Mouse (Mus musculus) megakaryocyte progenitor cell, adult 5-6 weeks (primary cell): ENCODE data around the gene Tcf19. TPM values are rescaled to one million over a fixed set of nuclear protein-coding genes. Genes with fewer than 3 reads are reported as not detected.
"Not testable (repeated sequence)": the region's sequence is repeated elsewhere in the genome, so short reads cannot be mapped to it uniquely, and the experiment has no call there.

Source experiments
- ATAC-seq: replicated peaks from 2 replicates; pipeline ENCODE4 v1.8.0; 2016; ENCODE audit warnings: mild to moderate bottlenecking, moderate TSS enrichment, inconsistent platforms; ENCODE audit not compliant: poor library complexity
- total RNA-seq, 2 experiments: library from RNA; stranded (forward) in 1 of 2; stranded (reverse) in 1 of 2; fragments of 157-497, 149-512 nt in 1 of 2; fragments of 200-1000 nt in 1 of 2; gene quantifications; 2 replicates each; pipeline versions ENCODE4 v1.2.3 to v1.2.4; 2015 to 2017

Gene Tcf19
- total RNA-seq, 2 experiments from 2014 or later: 8.5 to 23.3 TPM

- no peak for ATAC-seq
Measured at GRCm38 (mm10) chr17:35490320-35490719, 26.3 kb downstream of the Tcf19 start.

GRCm38 (mm10) chr17:35488041-35488440 lies 28.6 kb downstream of the Tcf19 start:
- no peak for ATAC-seq

- no peak for ATAC-seq
Measured at GRCm38 (mm10) chr17:35486726-35487125, 29.9 kb downstream of the Tcf19 start.

GRCm38 (mm10) chr17:35485702-35486101 lies 30.9 kb downstream of the Tcf19 start:
- no peak for ATAC-seq

GRCm38 (mm10) chr17:35484066-35484465 lies 32.6 kb downstream of the Tcf19 start:
- peak; percentile 87 for ATAC-seq

GRCm38 (mm10) chr17:35469842-35470751 lies 46.5 kb downstream of the Tcf19 start, which contains the start of gene H2-Q10:
Gene H2-Q10 (plus strand): TSS chr17:35470089.
- ATAC-seq: no peak

- not testable (repeated sequence) for ATAC-seq
Measured at GRCm38 (mm10) chr17:35468936-35469335, 47.7 kb downstream of the Tcf19 start.

- ATAC-seq: peak; percentile 54; the same call in 1 of the 2 replicates
Measured at GRCm38 (mm10) chr17:35465651-35466050, 51.0 kb downstream of the Tcf19 start.

Other genes with a start within 250 kb of the Tcf19 start
- gene H2-Q1, start 196.4 kb downstream of the Tcf19 start, total RNA-seq (2015): not detected in 2 replicates
- gene H2-Q1, start 196.4 kb downstream of the Tcf19 start, total RNA-seq (2017): not detected in 2 replicates
- gene H2-Q2, start 174.6 kb downstream of the Tcf19 start, total RNA-seq (2015): not detected in 2 replicates
- not detected in 2 replicates for gene H2-Q2, start 174.6 kb downstream of the Tcf19 start, total RNA-seq (2017)
- 10.6 and 18.1 TPM in 2 replicates for gene H2-Q4, start 137.2 kb downstream of the Tcf19 start, total RNA-seq (2015)
- 24.4 and 31.4 TPM in 2 replicates for gene H2-Q4, start 137.2 kb downstream of the Tcf19 start, total RNA-seq (2017)
- 23.3 and 37.3 TPM in 2 replicates for gene H2-Q6, start 92.0 kb downstream of the Tcf19 start, total RNA-seq (2015)
- 25.6 and 40.7 TPM in 2 replicates for gene H2-Q6, start 92.0 kb downstream of the Tcf19 start, total RNA-seq (2017)
- 41.7 and 63.1 TPM in 2 replicates for gene H2-Q7, start 77.7 kb downstream of the Tcf19 start, total RNA-seq (2015)
- 23.7 and 30.0 TPM in 2 replicates for gene H2-Q7, start 77.7 kb downstream of the Tcf19 start, total RNA-seq (2017)
- 0.64 and 0.78 TPM in 2 replicates for gene H2-Q10, start 46.7 kb downstream of the Tcf19 start, total RNA-seq (2015)
- gene H2-Q10, start 46.7 kb downstream of the Tcf19 start, total RNA-seq (2017): 0.30 and 0.71 TPM in 2 replicates
- gene Pou5f1, start 10.8 kb downstream of the Tcf19 start, total RNA-seq (2015): 0.34 and 0.39 TPM in 2 replicates
- gene Pou5f1, start 10.8 kb downstream of the Tcf19 start, total RNA-seq (2017): 0.64 TPM in 1 of 2 replicates, not detected in the other
- gene Cchcr1, start 276 bp upstream of the Tcf19 start, total RNA-seq (2015): 1.1 and 1.9 TPM in 2 replicates
- gene Cchcr1, start 276 bp upstream of the Tcf19 start, total RNA-seq (2017): 4.0 and 5.6 TPM in 2 replicates
- gene Psors1c2, start 16.4 kb upstream of the Tcf19 start, total RNA-seq (2015): not detected in 2 replicates
- not detected in 2 replicates for gene Psors1c2, start 16.4 kb upstream of the Tcf19 start, total RNA-seq (2017)
- not detected in 2 replicates for gene Cdsn, start 35.3 kb upstream of the Tcf19 start, total RNA-seq (2015)
- gene Cdsn, start 35.3 kb upstream of the Tcf19 start, total RNA-seq (2017): not detected in 2 replicates
- not detected in 2 replicates for gene 2300002M23Rik, start 50.6 kb upstream of the Tcf19 start, total RNA-seq (2015)
- not detected in 2 replicates for gene 2300002M23Rik, start 50.6 kb upstream of the Tcf19 start, total RNA-seq (2017)
- not detected in 2 replicates for gene Sfta2, start 84.7 kb upstream of the Tcf19 start, total RNA-seq (2015)
- not detected in 2 replicates for gene Sfta2, start 84.7 kb upstream of the Tcf19 start, total RNA-seq (2017)
- not detected in 2 replicates for gene Gm9573, start 109.8 kb upstream of the Tcf19 start, total RNA-seq (2015)
- not detected in 2 replicates for gene Gm9573, start 109.8 kb upstream of the Tcf19 start, total RNA-seq (2017)
- not detected in 2 replicates for gene Mucl3, start 126.9 kb upstream of the Tcf19 start, total RNA-seq (2015)
- not detected in 2 replicates for gene Mucl3, start 126.9 kb upstream of the Tcf19 start, total RNA-seq (2017)
- 5.7 and 11.4 TPM in 2 replicates for gene Vars2, start 150.8 kb upstream of the Tcf19 start, total RNA-seq (2015)
- gene Vars2, start 150.8 kb upstream of the Tcf19 start, total RNA-seq (2017): 12.7 and 14.9 TPM in 2 replicates
- 26.2 and 31.8 TPM in 2 replicates for gene Gtf2h4, start 156.9 kb upstream of the Tcf19 start, total RNA-seq (2015)
- gene Gtf2h4, start 156.9 kb upstream of the Tcf19 start, total RNA-seq (2017): 24.8 and 29.5 TPM in 2 replicates
- 0.15 TPM in 1 of 2 replicates, not detected in the other for gene Ddr1, start 187.8 kb upstream of the Tcf19 start, total RNA-seq (2015)
- 0.25 TPM in 1 of 2 replicates, not detected in the other for gene Ddr1, start 187.8 kb upstream of the Tcf19 start, total RNA-seq (2017)